Comparison of ENCODE assay signal across 9 mouse cellular contexts in the genomic region with DNA sequence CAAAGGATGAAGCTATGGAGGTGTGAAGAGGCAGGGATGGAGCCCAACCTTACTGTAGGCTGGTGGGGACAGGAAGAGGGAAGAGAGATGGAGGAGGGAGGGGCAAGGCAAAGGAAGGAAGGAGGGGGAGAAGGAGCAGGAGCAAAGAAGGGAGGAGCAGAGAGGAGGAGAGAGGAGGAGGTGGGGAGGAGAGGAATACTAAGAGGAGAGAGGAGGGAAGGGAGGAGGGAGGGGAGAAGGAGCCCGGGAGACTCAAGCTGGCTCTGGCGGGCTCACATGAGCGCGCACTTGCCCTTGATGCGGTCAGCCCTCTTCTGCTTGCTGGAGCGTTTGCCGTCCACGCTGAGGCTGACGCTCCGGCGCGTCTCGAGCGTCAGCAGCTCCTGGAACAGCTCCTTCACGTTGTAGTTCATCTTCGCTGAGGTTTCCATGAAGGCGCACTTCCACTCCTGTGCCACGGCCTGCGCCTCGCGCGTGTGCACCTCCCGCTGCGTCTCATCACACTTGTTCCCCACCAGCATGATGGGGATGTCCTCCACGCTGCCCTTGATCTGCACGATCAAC. TPM values are rescaled to one million over a fixed set of nuclear protein-coding genes. Genes with fewer than 3 reads are reported as not detected.
A peak's percentile ranks its signal among the peaks of the same experiment; 100 is the strongest.
DNase-seq lines count a peak whose midpoint lies in the region; ATAC-seq and TF ChIP-seq lines count a peak whose summit lies in the region.
"Had no signal": no experiment of that assay in that cellular context is flagged by ENCODE, and none has a peak within 500 bp of the region (broad histone marks: within the 10 kb centered on the region; RNA-seq: fewer than 3 reads in every experiment).

No protein-coding gene starts in this region.

- H3K9me3 ChIP-seq in hindbrain, embryonic 10.5 days, result no peaks in the 10 kb centered on the region
- no peaks in the 10 kb centered on the region for H3K9me3 ChIP-seq in hindbrain, embryonic 11.5 days (ENCODE audit: control insufficient read depth, low read length)
- H3K9me3 ChIP-seq in ES-Bruce4 (replicated peaks; ENCODE audit: control insufficient read depth, insufficient read depth, low read length, poor library complexity, severe bottlenecking), result no peaks in the 10 kb centered on the region
- H3K9me3 ChIP-seq in limb, embryonic 13.5 days, result 0 out of 2 replicates have a peak, but pooled peaks cover 4% of the 10 kb centered on the region
- H3K9me3 ChIP-seq: liver, embryonic 15.5 days had no signal

- WGBS in hindbrain, embryonic 10.5 days, result 14% methylated on average over 26 of the region's 26 CpGs
- WGBS in hindbrain, embryonic 11.5 days, result 11% methylated on average over 26 of the region's 26 CpGs
- 17% methylated on average over 26 of the region's 26 CpGs for WGBS in limb, embryonic 13.5 days

- no peak for TF ChIP-seq POLR2A in ES-Bruce4 (IDR thresholded peaks at IDR 0.05; ENCODE audit: insufficient read depth, low read length)

- no peak for ATAC-seq in hindbrain, embryonic 11.5 days (ENCODE audit: low FRiP score)
- no peak for ATAC-seq in limb, embryonic 13.5 days (ENCODE audit: low FRiP score, low read depth)

- peaks cover 62% of the 10 kb centered on the region for H3K27me3 ChIP-seq in hindbrain, embryonic 10.5 days (ENCODE audit: insufficient read depth, poor library complexity, severe bottlenecking)
- peaks cover 13% of the 10 kb centered on the region for H3K27me3 ChIP-seq in hindbrain, embryonic 11.5 days (ENCODE audit: control insufficient read depth, insufficient read depth, low read length)
- H3K27me3 ChIP-seq in ES-Bruce4 (ENCODE audit: control insufficient read depth, insufficient read depth, low read length, poor library complexity, severe bottlenecking), result no peaks in the 10 kb centered on the region
- H3K27me3 ChIP-seq in limb, embryonic 13.5 days, result peaks cover 67% of the 10 kb centered on the region

- no peaks in the 10 kb centered on the region for H3K36me3 ChIP-seq in hindbrain, embryonic 10.5 days
- no peaks in the 10 kb centered on the region for H3K36me3 ChIP-seq in hindbrain, embryonic 11.5 days (ENCODE audit: control insufficient read depth, insufficient read depth, low read length)
- H3K36me3 ChIP-seq in ES-Bruce4 (ENCODE audit: control insufficient read depth, insufficient read depth, low read length, poor library complexity, severe bottlenecking), result no peaks in the 10 kb centered on the region
- H3K36me3 ChIP-seq in limb, embryonic 13.5 days, result no peaks in the 10 kb centered on the region
- H3K36me3 ChIP-seq: liver, embryonic 15.5 days had no signal

- no peak for DNase-seq in hindbrain, embryonic 10.5 days (ENCODE audit: low spot score)
- DNase-seq in hindbrain, embryonic 11.5 days (ENCODE audit: low spot score), result no peak
- DNase-seq in R1 (ENCODE audit: low read depth, low spot score), result peak; percentile 61
- DNase-seq in adrenal gland, adult 2 months, result no peak
- DNase-seq in thymus, postnatal 36 days, result no peak
- DNase-seq: heart, postnatal 10 days had no signal

- no peak for TF ChIP-seq CTCF in ES-Bruce4 (IDR thresholded peaks at IDR 0.05; ENCODE audit: low read depth, low read length)

- no peak for TF ChIP-seq EP300 in ES-Bruce4 (IDR thresholded peaks at IDR 0.05; ENCODE audit: insufficient read depth, low read depth, low read length)

- no peak overlapping the region; the same call in 1 of the 2 replicates for H3K4me2 ChIP-seq in hindbrain, embryonic 11.5 days (replicated peaks; ENCODE audit: low read depth, low read length)
- peak overlapping the region; percentile 14; the same call in 1 of the 2 replicates for H3K4me2 ChIP-seq in limb, embryonic 13.5 days (replicated peaks)
- H3K4me2 ChIP-seq: liver, embryonic 15.5 days had no signal

- peaks cover 26% of the 10 kb centered on the region for H3K4me1 ChIP-seq in hindbrain, embryonic 10.5 days (replicated peaks)
- H3K4me1 ChIP-seq in hindbrain, embryonic 11.5 days (replicated peaks; ENCODE audit: control insufficient read depth, insufficient read depth, low read length), result no peaks in the 10 kb centered on the region
- peaks cover 3% of the 10 kb centered on the region for H3K4me1 ChIP-seq in ES-Bruce4 (ENCODE audit: control insufficient read depth, insufficient read depth, low read length)
- H3K4me1 ChIP-seq in limb, embryonic 13.5 days, result peaks cover 6% of the 10 kb centered on the region

- H3K27ac ChIP-seq in hindbrain, embryonic 10.5 days, result no peak overlapping the region
- H3K27ac ChIP-seq in hindbrain, embryonic 11.5 days (ENCODE audit: low read depth, low read length), result no peak overlapping the region
- no peak overlapping the region for H3K27ac ChIP-seq in ES-Bruce4 (ENCODE audit: insufficient read depth, low read length)
- H3K27ac ChIP-seq in limb, embryonic 13.5 days, result no peak overlapping the region
- H3K27ac ChIP-seq: liver, embryonic 15.5 days had no signal

- H3K9ac ChIP-seq in hindbrain, embryonic 11.5 days (ENCODE audit: low read depth, low read length), result no peak overlapping the region
- H3K9ac ChIP-seq in ES-Bruce4 (ENCODE audit: low read depth, poor library complexity, severe bottlenecking), result no peak overlapping the region
- H3K9ac ChIP-seq in limb, embryonic 13.5 days, result no peak overlapping the region
- H3K9ac ChIP-seq: liver, embryonic 15.5 days had no signal

- H3K4me3 ChIP-seq in hindbrain, embryonic 10.5 days, result peak overlapping the region; percentile 25; the same call in 1 of the 2 replicates
- no peak overlapping the region for H3K4me3 ChIP-seq in hindbrain, embryonic 11.5 days (ENCODE audit: low read depth, low read length)
- peak overlapping the region; percentile 23 for H3K4me3 ChIP-seq in ES-Bruce4 (ENCODE audit: low read depth, low read length)
- H3K4me3 ChIP-seq in limb, embryonic 13.5 days, result no peak overlapping the region
- H3K4me3 ChIP-seq: liver, embryonic 15.5 days had no signal

RNA-seq across cellular contexts. Expression of a gene that starts 3.8 kb away (rescaled TPM):
- 4.6 and 9.8 TPM in 2 replicates for polyA plus RNA-seq in hindbrain, embryonic 10.5 days (2016; fragmentation: Nextera tagmentation; extraction: Ambion mirVana)
- polyA plus RNA-seq in hindbrain, embryonic 11.5 days (2014; fragmentation: Nextera tagmentation; extraction: Ambion mirVana), result 3.4 and 5.8 TPM in 2 replicates
- 0.27 and 0.90 TPM in 2 replicates for polyA plus RNA-seq in ES-Bruce4 (2011; ENCODE audit: insufficient read depth, insufficient read length, low read depth, missing spikeins)
- polyA plus RNA-seq in limb, embryonic 13.5 days (2015; fragmentation: Nextera tagmentation; extraction: Ambion mirVana), result 0.15 and 0.33 TPM in 2 replicates
- total RNA-seq in adrenal gland, adult 2 months (2021), result 1 to 10 TPM; 1.4 to 3.6 TPM
- polyA plus RNA-seq in adrenal gland, adult 2 months (2012; rRNA removed), result 2.1 and 2.4 TPM in 2 replicates
- total RNA-seq: heart, postnatal 10 days had no signal

RNA-seq across cellular contexts. Expression of a gene that starts 6.9 kb away (rescaled TPM):
- polyA plus RNA-seq in hindbrain, embryonic 10.5 days (2016; fragmentation: Nextera tagmentation; extraction: Ambion mirVana), result 7.1 and 8.6 TPM in 2 replicates
- polyA plus RNA-seq in hindbrain, embryonic 11.5 days (2014; fragmentation: Nextera tagmentation; extraction: Ambion mirVana), result 6.6 and 7.2 TPM in 2 replicates
- 4.1 TPM in 2 replicates for polyA plus RNA-seq in ES-Bruce4 (2011; ENCODE audit: insufficient read depth, insufficient read length, low read depth, missing spikeins)
- polyA plus RNA-seq in limb, embryonic 13.5 days (2015; fragmentation: Nextera tagmentation; extraction: Ambion mirVana), result 7.4 and 9.0 TPM in 2 replicates
- total RNA-seq in adrenal gland, adult 2 months (2021), result 1 to 10 TPM; 5.4 to 9.2 TPM
- polyA plus RNA-seq in adrenal gland, adult 2 months (2012; rRNA removed), result 8.5 and 8.6 TPM in 2 replicates

RNA-seq across cellular contexts. Expression of a gene that starts 15.6 kb away (rescaled TPM):
- polyA plus RNA-seq in hindbrain, embryonic 10.5 days (2016; fragmentation: Nextera tagmentation; extraction: Ambion mirVana), result 16.9 and 26.7 TPM in 2 replicates
- polyA plus RNA-seq in hindbrain, embryonic 11.5 days (2014; fragmentation: Nextera tagmentation; extraction: Ambion mirVana), result 9.2 and 11.0 TPM in 2 replicates
- 2.8 and 4.5 TPM in 2 replicates for polyA plus RNA-seq in ES-Bruce4 (2011; ENCODE audit: insufficient read depth, insufficient read length, low read depth, missing spikeins)
- 19.2 and 20.0 TPM in 2 replicates for polyA plus RNA-seq in limb, embryonic 13.5 days (2015; fragmentation: Nextera tagmentation; extraction: Ambion mirVana)
- total RNA-seq in adrenal gland, adult 2 months (2021), result 10 to 100 TPM; 50.9 to 53.0 TPM
- 121 and 154 TPM in 2 replicates for polyA plus RNA-seq in adrenal gland, adult 2 months (2012; rRNA removed)

RNA-seq across cellular contexts. Expression of a gene that starts 38.4 kb away (rescaled TPM):
- polyA plus RNA-seq in hindbrain, embryonic 10.5 days (2016; fragmentation: Nextera tagmentation; extraction: Ambion mirVana), result 276 and 320 TPM in 2 replicates
- polyA plus RNA-seq in hindbrain, embryonic 11.5 days (2014; fragmentation: Nextera tagmentation; extraction: Ambion mirVana), result 200 and 210 TPM in 2 replicates
- polyA plus RNA-seq in ES-Bruce4 (2011; ENCODE audit: insufficient read depth, insufficient read length, low read depth, missing spikeins), result 107 and 110 TPM in 2 replicates
- polyA plus RNA-seq in limb, embryonic 13.5 days (2015; fragmentation: Nextera tagmentation; extraction: Ambion mirVana), result 227 and 231 TPM in 2 replicates
- total RNA-seq in adrenal gland, adult 2 months (2021), result 100 to 1,000 TPM; 198 to 288 TPM
- 495 and 554 TPM in 2 replicates for polyA plus RNA-seq in adrenal gland, adult 2 months (2012; rRNA removed)

RNA-seq across cellular contexts. Expression of a gene that starts 48.2 kb away (rescaled TPM):
- 85.4 and 106 TPM in 2 replicates for polyA plus RNA-seq in hindbrain, embryonic 10.5 days (2016; fragmentation: Nextera tagmentation; extraction: Ambion mirVana)
- 44.1 and 46.4 TPM in 2 replicates for polyA plus RNA-seq in hindbrain, embryonic 11.5 days (2014; fragmentation: Nextera tagmentation; extraction: Ambion mirVana)
- 77.4 and 81.3 TPM in 2 replicates for polyA plus RNA-seq in ES-Bruce4 (2011; ENCODE audit: insufficient read depth, insufficient read length, low read depth, missing spikeins)
- 58.4 and 62.0 TPM in 2 replicates for polyA plus RNA-seq in limb, embryonic 13.5 days (2015; fragmentation: Nextera tagmentation; extraction: Ambion mirVana)
- 10 to 100 TPM; 40.5 to 77.9 TPM for total RNA-seq in adrenal gland, adult 2 months (2021)
- 75.0 and 95.7 TPM in 2 replicates for polyA plus RNA-seq in adrenal gland, adult 2 months (2012; rRNA removed)

Comparison
In these comparisons a context has a peak if more than half of its experiments do, and no peak if none do; other contexts are left out.
1. H3K4me3 ChIP-seq: peak in hindbrain, embryonic 10.5 days (single experiment) and ES-Bruce4 (single experiment); none in hindbrain, embryonic 11.5 days (single experiment) and limb, embryonic 13.5 days (single experiment).